Mouse (Mus musculus): ENCODE results near the gene Ilf3.

DNA sequence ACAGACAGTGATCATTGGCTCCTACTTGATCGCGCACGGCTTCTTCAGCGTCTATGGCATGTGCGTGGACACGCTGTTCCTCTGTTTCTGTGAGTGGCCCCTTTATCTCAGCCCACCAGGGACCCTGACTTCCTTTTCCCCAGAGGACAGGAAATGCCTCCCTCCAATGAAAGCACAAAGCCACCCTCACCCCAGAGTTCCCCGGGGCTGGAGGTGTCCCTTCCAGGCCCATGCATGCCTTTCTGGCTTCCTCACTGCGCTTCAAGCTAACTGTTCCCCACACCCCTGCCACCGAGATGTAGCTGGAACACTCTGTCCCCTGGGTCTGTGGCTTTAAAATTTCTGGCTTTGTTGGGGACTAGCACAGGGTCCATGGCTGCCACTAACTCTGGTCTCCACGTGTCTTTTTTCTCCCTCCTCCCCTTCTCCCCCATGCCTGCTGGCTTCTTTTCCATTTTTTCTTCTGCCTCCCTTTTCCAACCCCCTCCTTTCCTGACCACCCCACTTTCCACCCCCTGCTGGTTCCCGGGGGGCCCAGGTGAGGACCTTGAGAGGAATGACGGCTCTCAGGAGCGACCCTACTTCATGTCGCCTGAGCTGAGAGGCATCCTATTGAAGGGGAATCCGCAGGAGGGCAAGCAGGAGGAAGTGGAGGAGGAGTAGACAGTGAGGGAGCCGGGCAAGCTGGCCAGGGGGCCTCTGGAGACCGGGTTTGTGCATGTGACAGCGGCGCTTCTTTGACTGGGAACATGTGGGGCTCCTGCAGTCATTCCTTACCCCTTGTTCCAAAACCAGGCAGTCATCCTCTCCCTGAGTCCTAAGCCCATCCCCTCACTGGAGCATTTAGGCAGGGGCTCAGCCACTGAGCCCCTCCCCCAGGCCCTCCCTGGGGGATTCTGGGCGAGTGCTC is 15.0 kb upstream of the Ilf3 start:
- TF ChIP-seq GATA1 (IDR thresholded peaks at IDR 0.05; ENCODE audit: borderline replicate concordance, low read length) (peak; percentile 85; the same call in 1 of the 3 replicates), FLI1 (IDR thresholded peaks at IDR 0.05; ENCODE audit: low read length) (peak; percentile 84)

Measured in megakaryocyte, embryonic 14.5 days (primary cell).